Comparison of ENCODE assay signal across 13 mouse cellular contexts in genomic region chr1:134074184-134074583, GRCm38 (mm10). TPM values are rescaled to one million over a fixed set of nuclear protein-coding genes. Genes with fewer than 3 reads are reported as not detected.
A peak's percentile ranks its signal among the peaks of the same experiment; 100 is the strongest.
DNase-seq lines count a peak whose midpoint lies in the region; ATAC-seq and TF ChIP-seq lines count a peak whose summit lies in the region.
"Had no signal": no experiment of that assay in that cellular context is flagged by ENCODE, and none has a peak within 500 bp of the region (broad histone marks: within the 10 kb centered on the region; RNA-seq: fewer than 3 reads in every experiment).

No protein-coding gene starts in this region.

- no peaks in the 10 kb centered on the region for H3K9me3 ChIP-seq in lung, embryonic 15.5 days
- no peaks in the 10 kb centered on the region for H3K9me3 ChIP-seq in liver, embryonic 13.5 days (replicated peaks)

- no peak overlapping the region for H3K9ac ChIP-seq in lung, embryonic 15.5 days
- H3K9ac ChIP-seq in liver, embryonic 13.5 days = peak overlapping the region; percentile 98

- H3K27ac ChIP-seq in gastrocnemius, adult 2 months = peak overlapping the region; percentile 96; the same call in 1 of the 2 replicates
- H3K27ac ChIP-seq in lung, embryonic 15.5 days = peak overlapping the region; percentile 20
- peak overlapping the region; percentile 100 for H3K27ac ChIP-seq in liver, embryonic 13.5 days

- ATAC-seq in lung, embryonic 15.5 days (ENCODE audit: borderline replicate concordance, extremely low read depth, low FRiP score, low TSS enrichment) = no peak
- peak; percentile 1 for ATAC-seq in Patski
- ATAC-seq in liver, embryonic 13.5 days (ENCODE audit: low read depth) = no peak
- ATAC-seq in monocyte, adult 5-6 weeks (replicated peaks; ENCODE audit: insufficient number of reproducible peaks, low FRiP score, low TSS enrichment, poor library complexity, severe bottlenecking) = no peak
- ATAC-seq: intestine, embryonic 16.5 days had no signal

- intact Hi-C loops in gastrocnemius, adult 2 months (cut with DNase I) = no loop called here

- no peak overlapping the region; the same call in 1 of the 2 replicates for H3K4me3 ChIP-seq in gastrocnemius, adult 2 months
- H3K4me3 ChIP-seq in lung, embryonic 15.5 days = no peak overlapping the region
- H3K4me3 ChIP-seq in liver, embryonic 13.5 days (replicated peaks) = peak overlapping the region; percentile 87

- in situ Hi-C loops in Patski (cut with MboI; ENCODE audit: low pct_unique_long_range_greater_than_20kb) = no loop called here

- H3K36me3 ChIP-seq in lung, embryonic 15.5 days = peaks cover 16% of the 10 kb centered on the region
- H3K36me3 ChIP-seq in liver, embryonic 13.5 days = peaks cover 39% of the 10 kb centered on the region

- 62% methylated on average over 3 of the region's 3 CpGs for WGBS in lung, embryonic 15.5 days
- WGBS in liver, embryonic 13.5 days (ENCODE audit: insufficient replicate concordance) = 65% methylated on average over 3 of the region's 3 CpGs

- H3K4me1 ChIP-seq in lung, embryonic 15.5 days = peaks cover 87% of the 10 kb centered on the region
- peaks cover 90% of the 10 kb centered on the region for H3K4me1 ChIP-seq in liver, embryonic 13.5 days (replicated peaks)

- H3K27me3 ChIP-seq in lung, embryonic 15.5 days = no peaks in the 10 kb centered on the region
- no peaks in the 10 kb centered on the region for H3K27me3 ChIP-seq in Patski
- H3K27me3 ChIP-seq in liver, embryonic 13.5 days = no peaks in the 10 kb centered on the region

- H3K4me2 ChIP-seq in lung, embryonic 15.5 days = no peak overlapping the region
- H3K4me2 ChIP-seq in liver, embryonic 13.5 days = peak overlapping the region; percentile 90

- CTCF ChIA-PET in Patski (lab: Charles Lee) = interaction anchor here (1.0 to 6.7 kb wide), 2 partner anchors 9 to 21 kb away, joined by 3 to 23 read pairs; no protein-coding TSS in a partner anchor

- DNase-seq in gastrocnemius, adult 2 months = no peak
- DNase-seq in gastrocnemius, adult 8-10 months (ENCODE audit: low spot score in 2 of 2) = no peak
- DNase-seq in lung, adult 18-20 months = no peak
- DNase-seq in Patski (ENCODE audit: low read depth, low spot score) = no peak
- DNase-seq in liver, embryonic 13.5 days = no peak
- no peak for DNase-seq in urinary bladder, postnatal 14 days (ENCODE audit: low spot score)
- DNase-seq: cerebellum, postnatal 14 days; gastrocnemius, postnatal 25 days had no signal

- no peak for TF ChIP-seq CTCF in gastrocnemius, adult 2 months (IDR thresholded peaks at IDR 0.05)
- TF ChIP-seq CTCF in Patski (IDR thresholded peaks at IDR 0.05) = no peak

- POLR2A ChIA-PET in Patski (lab: Charles Lee) = interaction anchor here (2.0 kb wide), 1 partner anchor 12 kb away, joined by 8 read pairs; no protein-coding TSS in a partner anchor

RNA-seq across cellular contexts. Expression of gene Btg2, which starts 4.7 kb away (rescaled TPM):
- 10 to 100 TPM; 14.1 to 46.8 TPM for total RNA-seq in gastrocnemius, adult 2 months (2021)
- total RNA-seq in gastrocnemius, adult 8-10 months (2022) = 10 to 100 TPM in 3 of 4 experiments, 1 to 10 TPM in 1; 8.6 to 22.9 (median 14.3) TPM
- 111 and 115 TPM in 2 replicates for polyA plus RNA-seq in lung, embryonic 15.5 days (2015; fragmentation: Nextera tagmentation; extraction: Ambion mirVana)
- 90.2 TPM for polyA plus RNA-seq in Patski (2021)
- polyA plus RNA-seq in liver, embryonic 13.5 days (2015; fragmentation: Nextera tagmentation; extraction: Ambion mirVana) = 79.6 and 89.1 TPM in 2 replicates
- total RNA-seq in monocyte, adult 5-6 weeks (2017) = 390 to 783 TPM (median 430 TPM) in 3 replicates

RNA-seq across cellular contexts. Expression of gene Chit1, which starts 36.9 kb away (rescaled TPM):
- total RNA-seq in gastrocnemius, adult 2 months (2021) = not detected
- total RNA-seq in gastrocnemius, adult 8-10 months (2022) = not detected
- polyA plus RNA-seq in lung, embryonic 15.5 days (2015; fragmentation: Nextera tagmentation; extraction: Ambion mirVana) = 0.19 and 0.35 TPM in 2 replicates
- not detected for polyA plus RNA-seq in Patski (2021)
- polyA plus RNA-seq in liver, embryonic 13.5 days (2015; fragmentation: Nextera tagmentation; extraction: Ambion mirVana) = 0.08 and 0.12 TPM in 2 replicates
- 0.67 to 1.4 TPM (median 0.85 TPM) in 3 replicates for total RNA-seq in monocyte, adult 5-6 weeks (2017)
- total RNA-seq: gastrocnemius, postnatal 25 days had no signal
- polyA plus RNA-seq: intestine, embryonic 16.5 days; large intestine, adult 2 months had no signal

RNA-seq across cellular contexts. Expression of gene Fmod, which starts 37.1 kb away (rescaled TPM):
- 100 to 1,000 TPM in 1 of 2 experiments, 10 to 100 TPM in 1; 53.6 to 322 TPM for total RNA-seq in gastrocnemius, adult 2 months (2021)
- total RNA-seq in gastrocnemius, adult 8-10 months (2022) = 100 to 1,000 TPM in 1 of 4 experiments, 10 to 100 TPM in 3; 25.4 to 104 (median 52.6) TPM
- 193 and 195 TPM in 2 replicates for polyA plus RNA-seq in lung, embryonic 15.5 days (2015; fragmentation: Nextera tagmentation; extraction: Ambion mirVana)
- 0.10 TPM for polyA plus RNA-seq in Patski (2021)
- 2.2 and 2.5 TPM in 2 replicates for polyA plus RNA-seq in liver, embryonic 13.5 days (2015; fragmentation: Nextera tagmentation; extraction: Ambion mirVana)
- not detected in 3 replicates for total RNA-seq in monocyte, adult 5-6 weeks (2017)
- total RNA-seq: megakaryocyte progenitor cell, adult 5-6 weeks had no signal

Comparison
In these comparisons a context has a peak if more than half of its experiments do, and no peak if none do; other contexts are left out.
1. H3K27ac ChIP-seq: peak in every context shown above with its lines; median percentile 100 in liver, embryonic 13.5 days; 96 in gastrocnemius, adult 2 months; 20 in lung, embryonic 15.5 days.
2. RNA of gene Fmod, which starts 37.1 kb away (total RNA-seq): 53.6 to 322 TPM in gastrocnemius, adult 2 months and 25.4 to 104 TPM in gastrocnemius, adult 8-10 months; not detected in monocyte, adult 5-6 weeks; every median in the first group is over 10 times any median in the second.